Mouse (Mus musculus) MEL (cell line): ENCODE measurements at regions not wholly inside any gene's neighbourhood (a gene's known extent, or its start where the extent isn't known, plus 50 kb on each side); places are given as distances from the start of the nearest gene placed in this dataset.

Experiments
- DNase-seq: peaks from one replicate; pipeline ENCODE4 v3.0.0; 2011; ENCODE audit warnings: low read depth, low spot score
- H3K27ac ChIP-seq: 2 replicates; pipeline ENCODE4 v1.5.1; 2012; ENCODE audit warnings: low read depth, mild to moderate bottlenecking, control low read depth, low read length, moderate library complexity; ENCODE audit not compliant: control insufficient read depth
- H3K27me3 ChIP-seq, 2 experiments: fragments of 150-350 bp in 1 of 2; sonication (generic) in 1 of 2; 2 replicates each; pipeline ENCODE4 v1.6.1; 2012; ENCODE audit warnings: low read length in 2 of 2, mild to moderate bottlenecking in 2 of 2, improper control_type of control experiment in 1 of 2, moderate library complexity in 1 of 2; ENCODE audit not compliant: insufficient read depth in 2 of 2, control insufficient read depth in 1 of 2
- H3K36me3 ChIP-seq, 2 experiments: 2 replicates each; pipeline ENCODE4 v1.6.1; 2012 to 2014; ENCODE audit warnings: low read length in 2 of 2, improper control_type of control experiment in 1 of 2, inconsistent platforms in 1 of 2, mild to moderate bottlenecking in 1 of 2; ENCODE audit not compliant: insufficient read depth in 2 of 2, control insufficient read depth in 1 of 2
- H3K4me1 ChIP-seq, 2 experiments: fragments of 150-350 bp in 1 of 2; sonication (generic) in 1 of 2; 2 replicates each; pipeline ENCODE4 v1.6.1; 2012; ENCODE audit warnings: low read length in 2 of 2, improper control_type of control experiment in 1 of 2, mild to moderate bottlenecking in 1 of 2; ENCODE audit not compliant: insufficient read depth in 2 of 2, control insufficient read depth in 1 of 2
- H3K4me3 ChIP-seq, 2 experiments: fragments of 150-350 bp in 1 of 2; sonication (generic) in 1 of 2; 2 replicates each; pipeline ENCODE4 v1.5.1; 2012; ENCODE audit warnings: low read depth in 2 of 2, low read length in 2 of 2, mild to moderate bottlenecking in 2 of 2, moderate library complexity in 2 of 2, control low read depth in 1 of 2, improper control_type of control experiment in 1 of 2; ENCODE audit not compliant: control insufficient read depth in 1 of 2, insufficient read depth in 1 of 2
- H3K79me2 ChIP-seq: 2 replicates; pipeline ENCODE4 v1.6.1; 2012; ENCODE audit warnings: mild to moderate bottlenecking, low read length, moderate library complexity; ENCODE audit not compliant: control insufficient read depth, poor library complexity, insufficient read depth
- H3K9ac ChIP-seq: 2 replicates; pipeline ENCODE4 v1.6.1; 2012; ENCODE audit warnings: low read depth, mild to moderate bottlenecking, control low read depth, low read length, moderate library complexity; ENCODE audit not compliant: control insufficient read depth, poor library complexity, severe bottlenecking
- H3K9me3 ChIP-seq: fragments of 150-350 bp; sonication (generic); replicated peaks from 2 replicates; pipeline ENCODE4 v1.6.1; 2012; ENCODE audit warnings: mild to moderate bottlenecking, low read length, improper control_type of control experiment, moderate library complexity; ENCODE audit not compliant: insufficient read depth
- BHLHE40 ChIP-seq: IDR thresholded peaks from 2 replicates; pipeline ENCODE4 v1.6.1; 2012; ENCODE audit warnings: low read depth, mild to moderate bottlenecking, inconsistent platforms, low read length, improper control_type of control experiment, borderline replicate concordance
- CTCF ChIP-seq, 3 experiments: IDR thresholded peaks in 2 of 3; conservative IDR thresholded peaks in 1 of 3; 2 replicates each; pipeline ENCODE4 v1.5.1; 2011 to 2012; ENCODE audit warnings: low read length in 3 of 3, low read depth in 2 of 3, mild to moderate bottlenecking in 2 of 3, improper control_type of control experiment in 1 of 3, inconsistent platforms in 1 of 3, mixed read lengths in 1 of 3, moderate library complexity in 1 of 3; ENCODE audit not compliant: control insufficient read depth in 1 of 3, insufficient read depth in 1 of 3, poor library complexity in 1 of 3, severe bottlenecking in 1 of 3
- ELF1 ChIP-seq: IDR thresholded peaks from 2 replicates; pipeline ENCODE4 v1.6.1; 2014; ENCODE audit warnings: low read depth, mild to moderate bottlenecking, inconsistent platforms, low read length, improper control_type of control experiment, moderate library complexity
- EP300 ChIP-seq, 2 experiments: IDR thresholded peaks; 2 replicates each; pipeline ENCODE4 v1.6.1; 2011; ENCODE audit warnings: improper control_type of control experiment in 2 of 2, low read length in 2 of 2, low read depth in 1 of 2, mild to moderate bottlenecking in 1 of 2
- ETS1 ChIP-seq: IDR thresholded peaks from 2 replicates; pipeline ENCODE4 v1.6.1; 2012; ENCODE audit warnings: low read depth, mild to moderate bottlenecking, inconsistent platforms, low read length, improper control_type of control experiment, moderate library complexity
- GABPA ChIP-seq: IDR thresholded peaks from 2 replicates; pipeline ENCODE4 v1.6.1; 2012; ENCODE audit warnings: low read depth, mild to moderate bottlenecking, inconsistent platforms, low read length, improper control_type of control experiment, moderate library complexity
- GATA1 ChIP-seq: IDR thresholded peaks from 2 replicates; pipeline ENCODE4 v1.6.1; 2011; ENCODE audit warnings: low read depth, low read length, improper control_type of control experiment
- HCFC1 ChIP-seq: IDR thresholded peaks from 2 replicates; pipeline ENCODE4 v1.6.1; 2012; ENCODE audit warnings: low read depth, mild to moderate bottlenecking, inconsistent platforms, low read length, improper control_type of control experiment, moderate library complexity
- JUND ChIP-seq: IDR thresholded peaks from 2 replicates; pipeline ENCODE4 v1.6.1; 2011; ENCODE audit warnings: low read depth, mild to moderate bottlenecking, improper control_type of control experiment, low read length
- MAX ChIP-seq: IDR thresholded peaks from 2 replicates; pipeline ENCODE4 v1.6.1; 2011; ENCODE audit warnings: low read length, improper control_type of control experiment
- MAZ ChIP-seq: IDR thresholded peaks from 2 replicates; pipeline ENCODE4 v1.6.1; 2012; ENCODE audit warnings: low read depth, mild to moderate bottlenecking, inconsistent platforms, low read length, improper control_type of control experiment
- MYC ChIP-seq: IDR thresholded peaks from 2 replicates; pipeline ENCODE4 v1.6.1; 2011; ENCODE audit warnings: low read depth, mild to moderate bottlenecking, low read length, improper control_type of control experiment, moderate library complexity
- RAD21 ChIP-seq: IDR thresholded peaks from 2 replicates; pipeline ENCODE4 v1.6.1; 2011; ENCODE audit warnings: mild to moderate bottlenecking, low read depth, low read length, improper control_type of control experiment
- RCOR1 ChIP-seq: IDR thresholded peaks from 2 replicates; pipeline ENCODE4 v1.6.1; 2012; ENCODE audit warnings: low read depth, mild to moderate bottlenecking, inconsistent platforms, low read length, improper control_type of control experiment
- TBP ChIP-seq: IDR thresholded peaks from 2 replicates; pipeline ENCODE4 v1.8.0; 2011; ENCODE audit warnings: low read depth, low read length, improper control_type of control experiment
- TCF12 ChIP-seq: IDR thresholded peaks from 2 replicates; pipeline ENCODE4 v1.6.1; 2014; ENCODE audit warnings: low read depth, mild to moderate bottlenecking, inconsistent platforms, low read length, improper control_type of control experiment, moderate library complexity
- ZC3H11A ChIP-seq: IDR thresholded peaks from 2 replicates; pipeline ENCODE4 v1.6.1; 2012; ENCODE audit warnings: low read depth, mild to moderate bottlenecking, inconsistent platforms, low read length, improper control_type of control experiment
- ZNF384 ChIP-seq: IDR thresholded peaks from 2 replicates; pipeline ENCODE4 v1.6.1; 2012; ENCODE audit warnings: low read depth, mild to moderate bottlenecking, inconsistent platforms, low read length, improper control_type of control experiment

- peak overlapping the region; percentile 40 to 46 for H3K4me3 ChIP-seq
- H3K9ac ChIP-seq = peak overlapping the region; percentile 1; the same call in 1 of the 2 replicates
- H3K79me2 ChIP-seq = no peaks in the 10 kb centered on the region
- no peaks in the 10 kb centered on the region for H3K9me3 ChIP-seq
- TF ChIP-seq RCOR1 (peak; percentile 35; the same call in 1 of the 2 replicates), TCF12 (0 out of 2 replicates have a peak, but pooled peaks have one; percentile 2), ZC3H11A (0 out of 2 replicates have a peak, but pooled peaks have one; percentile 4), TBP (0 out of 2 replicates have a peak, but pooled peaks have one; percentile 50), RAD21 (no peak), MAX (0 out of 2 replicates have a peak, but pooled peaks have one; percentile 2), HCFC1 (peak; percentile 45; the same call in 1 of the 2 replicates), GATA1 (no peak; the same call in 1 of the 2 replicates), ELF1 (peak; percentile 33; the same call in 1 of the 2 replicates), ETS1 (peak; percentile 68), CTCF (IDR thresholded peaks at IDR 0.05 in 2 of 3, conservative IDR thresholded peaks at IDR 0.05 in 1 of 3; ENCODE audit: control insufficient read depth in 1 of 3, insufficient read depth in 1 of 3, low read depth in 2 of 3, low read length in 3 of 3, poor library complexity in 1 of 3, severe bottlenecking in 1 of 3) (no peak), BHLHE40 (0 out of 2 replicates have a peak, but pooled peaks have one; percentile 23), ZNF384 (peak; percentile 73), MYC (0 out of 2 replicates have a peak, but pooled peaks have one; percentile 23), MAZ (no peak), EP300 (IDR thresholded peaks at IDR 0.05; ENCODE audit: low read depth in 1 of 2, low read length in 2 of 2) (peak in 1 of 2 experiments; percentile 42; a peak in 3 of 4 replicates)
- peak; percentile 82 for DNase-seq
- H3K4me1 ChIP-seq = peaks cover 25 to 50% of the 10 kb centered on the region in 2 experiments
- H3K36me3 ChIP-seq = peaks cover 0 to 17% of the 10 kb centered on the region in 2 experiments; a peak in 2 of 4 replicates
- H3K27me3 ChIP-seq = no peaks in the 10 kb centered on the region
- peak overlapping the region; percentile 66 for H3K27ac ChIP-seq
These were observed 81.2 kb upstream of the Atl2 start for GRCm38 (mm10) chr17:79977154-79977571.

GRCm38 (mm10) chr17:79976518-79977100 is 80.7 kb upstream of the Atl2 start:
- Histone ChIP-seq H3K27me3 (no peaks in the 10 kb centered on the region), H3K36me3 (peaks cover 0 to 13% of the 10 kb centered on the region in 2 experiments; a peak in 2 of 4 replicates), H3K4me3 (peak overlapping the region; percentile 46 to 52), H3K9me3 (no peaks in the 10 kb centered on the region), H3K79me2 (no peaks in the 10 kb centered on the region), H3K4me1 (peaks cover 19 to 45% of the 10 kb centered on the region in 2 experiments), H3K27ac (peak overlapping the region; percentile 66), H3K9ac (peak overlapping the region; percentile 23)
- TF ChIP-seq ELF1 (0 out of 2 replicates have a peak, but pooled peaks have one; percentile 8), MAX (peak; percentile 8; the same call in 1 of the 2 replicates), GABPA (no peak), JUND (0 out of 2 replicates have a peak, but pooled peaks have one; percentile 30)
- DNase-seq = no peak
